Mouse (Mus musculus) E14TG2a.4 (cell line): ENCODE measurements around the gene Kcna7.
A peak's percentile ranks its signal among the peaks of the same experiment; 100 is the strongest.

Experiments
- H3K27me3 ChIP-seq: 2 replicates; pipeline ENCODE4 v1.6.1; 2014; ENCODE audit warnings: low read length, control low read depth; ENCODE audit not compliant: insufficient read depth
- H3K36me3 ChIP-seq: 2 replicates; pipeline ENCODE4 v1.6.1; 2014; ENCODE audit warnings: low read length, control low read depth; ENCODE audit not compliant: insufficient read depth
- H3K4me1 ChIP-seq: replicated peaks from 2 replicates; pipeline ENCODE4 v1.6.1; 2014; ENCODE audit warnings: low read depth, low read length, control low read depth
- H3K4me3 ChIP-seq: replicated peaks from 2 replicates; pipeline ENCODE4 v1.5.1; 2014; ENCODE audit warnings: mild to moderate bottlenecking, low read length
- H3K9me3 ChIP-seq: 2 replicates; pipeline ENCODE4 v1.6.1; 2014; ENCODE audit warnings: low read length, control low read depth
- CTCF ChIP-seq: conservative IDR thresholded peaks from 2 replicates; pipeline ENCODE4 v1.5.1; 2014; ENCODE audit warnings: low read length
- NANOG ChIP-seq: IDR thresholded peaks from 2 replicates; pipeline ENCODE4 v1.6.1; 2014; ENCODE audit warnings: borderline replicate concordance, low read length, mixed read lengths
- POU5F1 ChIP-seq: IDR thresholded peaks from 2 replicates; pipeline ENCODE4 v1.6.1; 2014; ENCODE audit warnings: low read length, borderline replicate concordance

Gene Kcna7

DNA sequence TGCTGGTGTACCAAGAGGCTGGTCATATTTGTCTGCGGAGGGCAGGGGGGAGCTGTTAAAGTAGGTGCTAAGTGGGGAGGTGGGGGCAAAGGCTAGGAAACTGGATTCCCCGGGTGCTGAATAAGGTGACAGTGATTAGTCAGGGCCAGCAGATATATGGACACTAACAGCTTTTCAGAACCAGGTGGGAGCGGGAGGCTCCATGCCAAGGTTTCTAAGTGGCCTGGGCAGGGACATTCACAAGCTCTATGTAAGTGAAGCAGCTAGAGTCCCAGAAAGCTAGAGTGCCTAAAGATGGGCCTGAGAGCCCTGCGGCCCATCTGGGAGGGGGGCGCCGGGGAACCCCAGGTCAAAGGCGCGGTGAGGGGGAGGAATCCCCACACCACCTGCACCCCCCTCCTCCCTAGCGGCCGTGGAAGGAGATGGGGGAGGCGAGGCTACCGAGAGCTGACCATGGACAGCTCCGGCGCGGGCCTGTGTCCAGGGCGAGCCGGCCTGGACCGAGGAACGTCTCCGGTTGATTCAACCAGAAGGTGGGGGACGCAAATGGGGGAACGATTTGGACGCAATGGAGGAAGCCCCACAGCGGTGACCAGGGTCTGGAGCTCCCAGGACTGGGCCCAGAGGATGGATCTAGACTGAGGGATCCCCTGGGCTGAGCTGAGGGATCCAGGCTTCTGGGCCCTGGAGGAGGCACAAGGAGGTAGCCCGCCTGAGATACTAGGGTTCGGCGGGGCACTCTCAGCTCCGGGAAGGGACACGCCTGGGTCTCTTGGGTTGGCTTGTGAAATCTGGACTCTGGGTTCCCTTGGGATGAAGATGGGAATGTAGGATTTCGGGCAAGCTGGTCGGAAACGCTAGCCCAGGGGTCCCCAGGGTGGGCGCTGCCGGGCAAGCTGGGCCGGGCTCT lies 39.5 kb upstream of the Kcna7 start:
- TF ChIP-seq POU5F1, result no peak
- TF ChIP-seq NANOG, result no peak
- H3K9me3 ChIP-seq, result no peaks in the 10 kb centered on the region
- H3K4me3 ChIP-seq, result peak overlapping the region; percentile 85
- H3K4me1 ChIP-seq, result peaks cover 57% of the 10 kb centered on the region
- H3K36me3 ChIP-seq, result peaks cover 4% of the 10 kb centered on the region; the same call in 1 of the 2 replicates
- H3K27me3 ChIP-seq, result peaks cover 47% of the 10 kb centered on the region

DNA sequence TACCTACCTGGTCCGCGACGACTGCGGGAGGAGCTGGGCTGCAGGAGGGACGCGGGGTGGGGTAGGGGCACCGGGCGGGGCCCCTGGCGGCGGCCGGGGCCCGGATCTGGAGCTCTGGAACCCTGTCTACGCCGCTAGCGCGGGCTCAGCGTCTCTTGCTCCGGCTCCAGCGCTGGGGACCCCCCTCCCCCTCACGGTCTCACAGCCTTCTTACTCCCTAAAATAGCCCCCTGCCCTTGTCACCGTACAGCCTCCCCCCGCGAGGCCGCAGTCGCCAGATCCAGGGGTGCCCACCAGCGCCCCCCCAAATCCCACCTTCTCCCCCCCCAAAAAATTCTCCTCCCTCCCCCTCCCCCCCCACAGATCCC lies 38.8 kb upstream of the Kcna7 start, which contains the start of gene Ppfia3:
Gene Ppfia3, minus strand, starts transcription at position 368 of the 368 bp plus-strand sequence.
- peaks cover 47% of the 10 kb centered on the region for H3K27me3 ChIP-seq
- no peaks in the 10 kb centered on the region for H3K9me3 ChIP-seq
- peak within 1 kb of the TSS; percentile 85 for H3K4me3 ChIP-seq
- TF ChIP-seq CTCF (no peak), NANOG (no peak), POU5F1 (no peak)
- peaks cover 7% of the 10 kb centered on the region; the same call in 1 of the 2 replicates for H3K36me3 ChIP-seq
- peaks cover 61% of the 10 kb centered on the region for H3K4me1 ChIP-seq

DNA sequence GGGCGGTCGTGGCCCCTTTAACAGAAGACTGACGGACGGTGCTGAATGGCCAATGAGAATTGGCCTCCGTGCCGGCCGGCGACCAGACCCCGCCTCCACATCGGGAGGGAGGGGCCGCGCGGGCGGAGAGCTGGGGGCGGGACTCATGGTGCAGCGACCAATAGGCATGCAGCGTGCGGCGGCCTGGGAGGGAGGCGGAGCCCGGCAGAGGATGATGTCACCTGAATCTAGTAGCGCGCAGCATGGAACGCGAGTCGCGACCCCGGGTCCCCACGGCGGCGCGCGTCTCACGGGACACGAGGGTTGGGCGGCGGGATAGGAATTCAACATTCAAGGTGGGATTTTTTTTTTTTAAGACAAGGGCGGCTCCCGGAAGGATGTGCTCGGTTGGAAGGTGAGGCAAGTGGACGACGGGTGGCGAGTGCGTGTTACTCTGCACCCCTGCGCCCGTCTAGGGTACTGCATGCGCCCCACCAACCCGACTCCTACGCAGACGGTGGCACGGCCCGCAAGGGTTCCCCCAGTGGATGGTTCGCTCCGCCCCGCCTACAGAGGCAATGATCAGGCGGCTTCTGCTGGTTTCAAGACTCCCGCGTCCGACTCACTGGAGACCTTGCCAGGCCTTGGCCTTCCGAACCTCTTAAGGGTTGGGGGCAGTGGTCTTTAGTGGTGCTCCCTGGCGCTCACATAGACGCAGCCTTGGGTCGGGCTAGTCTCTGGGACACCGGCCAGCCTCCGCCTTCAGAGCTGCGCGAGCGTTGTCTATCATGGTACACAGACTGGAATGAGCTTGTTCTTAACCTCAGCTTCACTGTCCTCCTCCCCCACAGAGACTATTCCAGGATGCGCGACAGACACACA lies 38.2 kb upstream of the Kcna7 start:
- Histone ChIP-seq H3K4me1 (peaks cover 59% of the 10 kb centered on the region), H3K27me3 (peaks cover 43% of the 10 kb centered on the region), H3K36me3 (peaks cover 12% of the 10 kb centered on the region), H3K9me3 (no peaks in the 10 kb centered on the region), H3K4me3 (peak overlapping the region; percentile 85)
- TF ChIP-seq POU5F1, result no peak
- TF ChIP-seq CTCF, result peak; percentile 70

DNA sequence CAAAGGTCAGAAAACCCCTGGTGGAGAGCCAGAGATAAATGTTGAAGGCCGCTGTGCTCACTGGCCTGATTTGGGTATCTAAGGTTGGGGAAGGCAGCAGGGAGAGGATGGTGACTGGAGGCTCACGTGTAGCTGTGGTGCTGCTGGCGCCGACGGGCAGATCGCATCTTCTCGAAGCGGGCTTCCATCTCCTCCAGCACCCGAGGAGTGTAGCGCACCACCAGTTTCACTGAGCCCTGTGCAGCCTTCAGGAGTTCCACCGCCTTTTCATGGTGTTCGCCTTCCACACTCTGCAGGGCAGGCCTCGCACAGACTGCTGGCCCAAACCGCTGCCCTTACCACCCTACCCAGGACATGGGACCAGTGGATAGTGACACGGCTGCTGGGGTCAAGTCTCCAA lies 37.3 kb upstream of the Kcna7 start:
- H3K9me3 ChIP-seq, result no peaks in the 10 kb centered on the region
- TF ChIP-seq CTCF (no peak), POU5F1 (no peak), NANOG (no peak)
- H3K4me1 ChIP-seq, result peaks cover 59% of the 10 kb centered on the region
- peak overlapping the region; percentile 85 for H3K4me3 ChIP-seq
- H3K27me3 ChIP-seq, result peaks cover 41% of the 10 kb centered on the region
- peaks cover 21% of the 10 kb centered on the region for H3K36me3 ChIP-seq

DNA sequence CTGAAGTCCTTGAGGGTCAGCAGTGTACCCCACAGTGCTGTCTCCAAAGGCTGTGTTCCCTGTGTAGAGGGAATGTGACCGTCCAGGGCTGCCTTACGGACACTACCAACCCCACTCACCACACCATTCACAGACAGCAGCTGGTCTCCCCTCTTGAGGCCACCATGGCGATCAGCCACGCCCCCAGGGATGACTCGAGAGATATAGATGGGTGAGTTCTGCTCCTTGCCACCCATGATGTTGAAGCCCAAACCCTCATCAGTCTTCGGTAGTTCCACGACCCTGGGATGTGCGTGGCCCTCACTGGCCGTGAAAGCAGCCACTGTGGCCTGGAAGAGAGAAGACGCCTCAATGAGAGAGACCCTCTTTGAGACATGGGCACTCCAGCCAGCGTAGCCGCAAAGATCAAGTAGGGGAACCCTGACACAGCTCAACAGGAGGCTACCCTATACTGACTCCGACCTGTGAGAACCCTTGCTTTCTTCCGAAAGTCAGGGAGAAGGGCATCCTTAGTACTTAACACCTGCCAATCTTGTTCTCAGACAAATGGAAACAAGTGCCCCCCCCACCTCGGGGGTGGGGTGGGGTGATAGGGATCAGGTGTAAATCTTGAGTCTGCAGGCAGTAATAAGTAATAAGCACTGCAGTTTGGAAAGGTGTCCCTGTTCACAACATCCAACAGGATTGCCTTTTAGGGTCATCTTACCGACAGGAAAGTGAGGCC lies 36.3 kb upstream of the Kcna7 start:
- H3K27me3 ChIP-seq, result peaks cover 38% of the 10 kb centered on the region
- TF ChIP-seq CTCF, result no peak
- TF ChIP-seq POU5F1, result no peak
- TF ChIP-seq NANOG, result no peak
- H3K9me3 ChIP-seq, result no peaks in the 10 kb centered on the region
- H3K4me1 ChIP-seq, result peaks cover 65% of the 10 kb centered on the region
- peaks cover 31% of the 10 kb centered on the region for H3K36me3 ChIP-seq
- peak overlapping the region; percentile 85; the same call in 1 of the 2 replicates for H3K4me3 ChIP-seq

DNA sequence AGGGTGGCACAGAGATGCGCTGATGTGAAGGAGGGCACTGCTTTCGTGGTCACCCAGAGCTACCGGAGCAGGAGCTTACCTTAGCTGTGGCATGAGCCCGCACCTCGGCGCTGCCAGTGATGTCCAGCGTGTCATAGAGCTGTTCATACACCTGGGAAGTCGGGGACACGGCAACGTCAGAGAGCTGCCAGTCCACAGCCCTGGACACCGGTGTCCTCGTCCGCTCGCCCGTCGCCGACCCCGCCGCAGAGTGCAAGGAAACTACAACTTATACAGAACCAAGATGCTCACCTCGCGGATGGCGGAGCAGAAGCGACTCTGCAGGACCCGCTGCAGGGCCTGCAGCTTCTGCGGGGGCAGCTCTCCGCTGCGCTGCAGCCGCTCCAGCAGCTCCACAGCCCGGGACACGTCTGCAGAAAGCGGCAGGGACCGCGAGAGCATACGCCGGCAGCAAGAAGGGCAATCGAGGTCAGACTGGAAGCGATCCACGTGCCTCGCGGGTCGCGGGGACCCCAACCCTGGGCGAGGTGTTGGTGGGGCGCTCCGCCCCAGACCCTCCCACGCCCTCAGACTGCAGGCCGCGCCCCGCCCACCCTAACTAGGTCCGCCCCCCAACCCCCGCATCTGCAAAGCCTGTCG lies 35.5 kb upstream of the Kcna7 start:
- peaks cover 38% of the 10 kb centered on the region for H3K36me3 ChIP-seq
- peak overlapping the region; percentile 81 for H3K4me3 ChIP-seq
- H3K9me3 ChIP-seq, result no peaks in the 10 kb centered on the region
- TF ChIP-seq NANOG (no peak), CTCF (no peak), POU5F1 (no peak)
- peaks cover 70% of the 10 kb centered on the region for H3K4me1 ChIP-seq
- H3K27me3 ChIP-seq, result peaks cover 31% of the 10 kb centered on the region

DNA sequence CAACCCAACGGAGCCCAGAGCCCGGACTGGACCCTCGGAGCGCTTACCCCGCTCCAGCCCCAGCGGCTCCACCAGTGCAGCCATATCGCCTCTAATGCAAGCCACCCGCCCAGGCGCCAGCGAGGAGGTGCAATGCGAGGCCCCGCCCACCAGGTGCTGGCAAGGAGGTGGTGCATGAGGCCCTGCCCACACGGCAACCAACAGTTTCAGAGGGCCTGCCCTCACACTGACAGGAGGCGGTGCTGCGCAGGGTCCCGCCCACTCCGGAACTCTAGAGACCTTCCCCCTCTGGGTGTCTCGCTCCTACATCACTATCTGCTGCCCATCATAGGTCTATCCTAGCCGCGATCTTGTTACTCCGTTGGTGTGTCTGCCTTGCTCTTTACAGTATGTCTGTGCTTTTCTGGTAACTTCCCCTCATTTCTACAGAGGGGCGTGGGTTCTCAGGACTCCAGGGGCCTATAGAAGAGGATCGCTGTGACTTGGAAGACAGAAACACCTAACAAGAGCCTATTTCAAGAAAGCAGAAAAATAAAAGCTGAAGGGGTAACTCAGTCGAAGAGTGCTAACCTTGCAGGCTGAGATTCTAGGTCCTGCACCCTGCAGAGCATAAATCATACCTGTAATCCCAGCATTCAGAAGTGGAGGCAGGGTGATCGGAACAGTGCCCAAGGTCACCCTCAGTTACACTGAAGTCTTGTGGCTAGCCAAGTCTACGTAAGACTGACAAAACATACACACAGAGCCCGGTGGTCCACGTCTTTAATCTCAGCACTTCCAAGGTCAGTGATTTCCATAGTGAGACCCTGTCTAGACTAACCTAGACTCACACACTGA lies 34.8 kb upstream of the Kcna7 start, which contains the start of gene Lin7b:
Gene Lin7b, minus strand, starts transcription at position 109 of the 837 bp plus-strand sequence.
- H3K9me3 ChIP-seq, result no peaks in the 10 kb centered on the region
- TF ChIP-seq CTCF, result no peak
- TF ChIP-seq POU5F1, result no peak
- TF ChIP-seq NANOG, result no peak
- H3K4me3 ChIP-seq, result peak within 1 kb of the TSS; percentile 81
- H3K27me3 ChIP-seq, result peaks cover 24% of the 10 kb centered on the region
- peaks cover 45% of the 10 kb centered on the region for H3K36me3 ChIP-seq
- peaks cover 74% of the 10 kb centered on the region for H3K4me1 ChIP-seq
